Mouse (Mus musculus) CH12.LX (cell line): ENCODE data around the gene Kcna10. TPM values are rescaled to one million over a fixed set of nuclear protein-coding genes. Genes with fewer than 3 reads are reported as not detected.

Experiments used
- DNase-seq: peaks from one replicate; pipeline ENCODE4 v3.0.0-alpha.2; 2013; ENCODE audit errors: extremely low read depth
- H3K27ac ChIP-seq: 2 replicates; pipeline ENCODE4 v1.5.1; 2012; ENCODE audit warnings: low read depth, mild to moderate bottlenecking, control low read depth, moderate library complexity; ENCODE audit not compliant: insufficient read depth
- H3K27me3 ChIP-seq: replicated peaks from 2 replicates; pipeline ENCODE3; 2012; ENCODE audit warnings: inconsistent platforms
- H3K36me3 ChIP-seq, 2 experiments: replicated peaks in 1 of 2; 2 replicates each; pipeline versions ENCODE3 to v1.6.1; 2012; ENCODE audit warnings: inconsistent platforms in 1 of 2, low read length in 1 of 2, mild to moderate bottlenecking in 1 of 2, mixed read lengths in 1 of 2, moderate library complexity in 1 of 2; ENCODE audit not compliant: control insufficient read depth in 1 of 2, insufficient read depth in 1 of 2
- H3K4me1 ChIP-seq, 2 experiments: 2 replicates each; pipeline ENCODE4 v1.6.1; 2012; ENCODE audit warnings: inconsistent platforms in 1 of 2, moderate library complexity in 1 of 2; ENCODE audit not compliant: insufficient read depth in 2 of 2, control insufficient read depth in 1 of 2
- H3K4me2 ChIP-seq: 2 replicates; pipeline ENCODE4 v1.6.1; 2012; ENCODE audit warnings: low read depth, mild to moderate bottlenecking, control low read depth; ENCODE audit not compliant: poor library complexity, insufficient read depth, severe bottlenecking
- H3K4me3 ChIP-seq, 3 experiments: fragments of 150-350 bp in 1 of 3; sonication (generic) in 1 of 3; replicated peaks in 1 of 3; 2 replicates each; pipeline versions ENCODE3 to v1.5.1; 2011 to 2012; ENCODE audit warnings: low read depth in 2 of 3, low read length in 2 of 3, mild to moderate bottlenecking in 2 of 3, moderate library complexity in 2 of 3, control low read depth in 1 of 3, improper control_type of control experiment in 1 of 3, inconsistent platforms in 1 of 3, mixed read lengths in 1 of 3; ENCODE audit not compliant: poor library complexity in 1 of 3
- H3K79me2 ChIP-seq: replicated peaks from 2 replicates; pipeline ENCODE4 v1.6.1; 2012; ENCODE audit warnings: mild to moderate bottlenecking, moderate library complexity; ENCODE audit not compliant: control insufficient read depth, poor library complexity, insufficient read depth, severe bottlenecking; ENCODE audit errors: extremely low read depth
- H3K9ac ChIP-seq: 2 replicates; pipeline ENCODE4 v1.6.1; 2012; ENCODE audit warnings: low read depth, mild to moderate bottlenecking, control low read depth, moderate library complexity; ENCODE audit not compliant: insufficient read depth
- H3K9me3 ChIP-seq: replicated peaks from 2 replicates; pipeline ENCODE3; 2012; ENCODE audit warnings: low read length, inconsistent platforms, mixed read lengths
- E2F4 ChIP-seq: IDR thresholded peaks from 2 replicates; pipeline ENCODE4 v1.6.1; 2011; ENCODE audit warnings: low read depth, low read length, improper control_type of control experiment; ENCODE audit not compliant: insufficient replicate concordance
- ELF1 ChIP-seq: IDR thresholded peaks from 2 replicates; pipeline ENCODE4 v1.6.1; 2014; ENCODE audit warnings: low read depth, mild to moderate bottlenecking, inconsistent platforms, low read length, improper control_type of control experiment
- EP300 ChIP-seq: IDR thresholded peaks from 2 replicates; pipeline ENCODE4 v1.6.1; 2011; ENCODE audit warnings: low read length, improper control_type of control experiment
- ETS1 ChIP-seq: conservative IDR thresholded peaks from 2 replicates; pipeline ENCODE4 v1.6.1; 2012; ENCODE audit warnings: low read depth, mild to moderate bottlenecking, inconsistent platforms, low read length, improper control_type of control experiment, moderate library complexity
- GABPA ChIP-seq: IDR thresholded peaks from 2 replicates; pipeline ENCODE4 v1.6.1; 2012; ENCODE audit warnings: low read depth, low read length, improper control_type of control experiment, inconsistent platforms; ENCODE audit not compliant: insufficient replicate concordance
- JUN ChIP-seq: IDR thresholded peaks from 2 replicates; pipeline ENCODE4 v1.6.1; 2011; ENCODE audit warnings: low read depth, mild to moderate bottlenecking, low read length, improper control_type of control experiment, moderate library complexity; ENCODE audit not compliant: insufficient read depth
- KAT2A ChIP-seq: IDR thresholded peaks from 2 replicates; pipeline ENCODE4 v1.6.1; 2012; ENCODE audit warnings: low read length, improper control_type of control experiment, inconsistent platforms; ENCODE audit not compliant: insufficient replicate concordance
- MAZ ChIP-seq: IDR thresholded peaks from 2 replicates; pipeline ENCODE4 v1.6.1; 2012; ENCODE audit warnings: low read depth, mild to moderate bottlenecking, inconsistent platforms, low read length, improper control_type of control experiment, moderate library complexity
- MXI1 ChIP-seq: IDR thresholded peaks from 2 replicates; pipeline ENCODE4 v1.6.1; 2011; ENCODE audit warnings: mild to moderate bottlenecking, low read depth, low read length, improper control_type of control experiment
- MYC ChIP-seq: IDR thresholded peaks from 2 replicates; pipeline ENCODE4 v1.6.1; 2011; ENCODE audit warnings: low read depth, mild to moderate bottlenecking, improper control_type of control experiment, low read length
- POLR2A ChIP-seq: IDR thresholded peaks from 2 replicates; pipeline ENCODE4 v1.6.1; 2011; ENCODE audit warnings: low read depth, mild to moderate bottlenecking, improper control_type of control experiment, low read length
- RAD21 ChIP-seq: IDR thresholded peaks from 2 replicates; pipeline ENCODE4 v1.6.1; 2011; ENCODE audit warnings: low read depth, mild to moderate bottlenecking, low read length, improper control_type of control experiment, moderate library complexity
- RCOR1 ChIP-seq: conservative IDR thresholded peaks from 2 replicates; pipeline ENCODE4 v1.6.1; 2012; ENCODE audit warnings: low read depth, mild to moderate bottlenecking, inconsistent platforms, low read length, improper control_type of control experiment
- TCF12 ChIP-seq: IDR thresholded peaks from 2 replicates; pipeline ENCODE4 v1.6.1; 2014; ENCODE audit warnings: low read depth, mild to moderate bottlenecking, inconsistent platforms, low read length, improper control_type of control experiment
- USF1 ChIP-seq: IDR thresholded peaks from 2 replicates; pipeline ENCODE4 v1.6.1; 2014; ENCODE audit warnings: low read depth, mild to moderate bottlenecking, inconsistent platforms, low read length, improper control_type of control experiment
- ZKSCAN1 ChIP-seq: IDR thresholded peaks from 2 replicates; pipeline ENCODE4 v1.6.1; 2012; ENCODE audit warnings: low read depth, inconsistent platforms, low read length, improper control_type of control experiment, borderline replicate concordance
- dilution Hi-C: fragments of 300-500 bp; cut with MboI; formaldehyde crosslinking; loops from 2 replicates; pipeline ENCODE4 v1.14.3; 2020; ENCODE audit warnings: low sequenced_read_pairs; ENCODE audit not compliant: extremely low pct_unique_long_range_greater_than_20kb, extremely low pct_ligation_motif_present
- in situ Hi-C: fragments of 300-500 bp; cut with MboI; formaldehyde crosslinking; loops from 3 replicates; pipeline ENCODE4 v1.14.3; 2019; ENCODE audit warnings: low sequenced_read_pairs, low pct_ligation_motif_present, low pct_unique_long_range_greater_than_20kb, mixed read lengths
- polyA plus RNA-seq: library from polyadenylated mRNA; unstranded; fragments of >175 nt; gene quantifications from 2 replicates; pipeline ENCODE4 v1.2.1, GENCODE M21; 2012; ENCODE audit warnings: low read depth; ENCODE audit not compliant: insufficient read length
- total RNA-seq, 2 experiments: library from RNA; depleted of rRNA; stranded (reverse); fragments of 300-350 nt in 1 of 2; fragments of >200 nt in 1 of 2; gene quantifications; 2 replicates each; pipeline ENCODE4 v1.2.3; 2012 to 2014

The Kcna10 gene
- total and polyA plus RNA-seq, 3 experiments, result not detected

DNA sequence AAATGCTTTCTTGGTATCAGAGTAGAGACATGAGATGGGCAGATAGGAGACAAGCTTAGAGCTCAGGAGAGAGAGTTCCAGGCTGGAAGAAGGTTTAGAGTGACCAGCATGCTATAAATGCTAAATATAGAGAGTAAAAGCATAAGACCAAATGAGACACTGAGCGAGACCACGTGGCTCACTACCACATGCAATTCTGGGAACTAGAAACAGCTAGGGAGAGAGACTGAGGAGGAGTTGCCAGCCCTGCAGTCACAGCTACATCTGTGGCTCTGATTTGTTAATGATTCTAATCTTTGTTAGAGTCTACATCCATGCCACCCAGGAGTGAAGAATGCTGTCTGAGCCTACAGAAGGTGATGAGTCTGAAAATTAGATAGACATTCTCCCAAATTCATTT is 13.3 kb upstream of the Kcna10 start:
- peaks cover 67% of the 10 kb centered on the region for H3K27me3 ChIP-seq
- H3K9me3 ChIP-seq, result no peaks in the 10 kb centered on the region
- no peaks in the 10 kb centered on the region for H3K36me3 ChIP-seq
- no peaks in the 10 kb centered on the region for H3K79me2 ChIP-seq
- no peak overlapping the region for H3K9ac ChIP-seq
- TF ChIP-seq GABPA (no peak), ETS1 (no peak)
- TF ChIP-seq, all 38 proteins: peak for 0
- no peak overlapping the region for H3K4me2 ChIP-seq
- H3K4me3 ChIP-seq, result no peak overlapping the region
- dilution Hi-C loops (no loop called here), in situ Hi-C loops (no loop called here)
- DNase-seq, result no peak
- H3K27ac ChIP-seq, result no peak overlapping the region
- H3K4me1 ChIP-seq, result no peaks in the 10 kb centered on the region

DNA sequence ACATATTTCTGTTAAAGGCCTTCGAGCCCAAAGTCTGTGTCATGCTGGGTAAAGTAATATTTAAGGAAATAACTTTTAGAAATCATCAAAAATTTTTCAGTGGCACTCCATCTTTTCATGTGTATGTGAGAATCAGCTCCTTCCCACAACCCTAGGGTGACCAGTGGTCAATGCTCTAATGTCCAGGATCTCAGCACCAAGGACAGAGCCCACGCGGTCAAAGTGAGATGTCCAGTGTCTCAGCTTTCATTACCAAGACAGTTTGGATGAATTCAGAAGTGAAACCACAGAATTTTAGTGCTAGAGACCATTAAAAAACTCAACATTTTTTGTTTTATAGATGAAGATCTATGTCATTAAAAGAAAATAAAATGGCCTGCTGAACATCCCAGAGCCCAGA is 10.9 kb upstream of the Kcna10 start:
- no peak for DNase-seq
- in situ Hi-C loops (no loop called here), dilution Hi-C loops (no loop called here)
- no peaks in the 10 kb centered on the region for H3K79me2 ChIP-seq
- H3K4me3 ChIP-seq, result no peak overlapping the region
- H3K27me3 ChIP-seq, result peaks cover 54% of the 10 kb centered on the region
- H3K4me2 ChIP-seq, result no peak overlapping the region
- H3K9me3 ChIP-seq, result no peaks in the 10 kb centered on the region
- no peaks in the 10 kb centered on the region for H3K4me1 ChIP-seq
- no peaks in the 10 kb centered on the region for H3K36me3 ChIP-seq
- TF ChIP-seq TCF12 (no peak), MAZ (no peak), KAT2A (no peak), MYC (no peak), RAD21 (no peak), ZKSCAN1 (no peak), RCOR1 (no peak), ELF1 (no peak), E2F4 (no peak), JUN (no peak), MXI1 (no peak), POLR2A (no peak), USF1 (no peak), EP300 (no peak)
- H3K9ac ChIP-seq, result no peak overlapping the region
- no peak overlapping the region for H3K27ac ChIP-seq
